Mouse (Mus musculus) cerebellum, postnatal 25 days (tissue): Measurements from ENCODE around the gene Hnrnpl.
A peak's percentile ranks its signal among the peaks of the same experiment; 100 is the strongest.

Experiments used
- DNase-seq, 2 experiments: peaks; one replicate each; pipeline ENCODE4 v3.0.0; 2021; ENCODE audit warnings: mixed read lengths in 2 of 2

The Hnrnpl gene

DNA sequence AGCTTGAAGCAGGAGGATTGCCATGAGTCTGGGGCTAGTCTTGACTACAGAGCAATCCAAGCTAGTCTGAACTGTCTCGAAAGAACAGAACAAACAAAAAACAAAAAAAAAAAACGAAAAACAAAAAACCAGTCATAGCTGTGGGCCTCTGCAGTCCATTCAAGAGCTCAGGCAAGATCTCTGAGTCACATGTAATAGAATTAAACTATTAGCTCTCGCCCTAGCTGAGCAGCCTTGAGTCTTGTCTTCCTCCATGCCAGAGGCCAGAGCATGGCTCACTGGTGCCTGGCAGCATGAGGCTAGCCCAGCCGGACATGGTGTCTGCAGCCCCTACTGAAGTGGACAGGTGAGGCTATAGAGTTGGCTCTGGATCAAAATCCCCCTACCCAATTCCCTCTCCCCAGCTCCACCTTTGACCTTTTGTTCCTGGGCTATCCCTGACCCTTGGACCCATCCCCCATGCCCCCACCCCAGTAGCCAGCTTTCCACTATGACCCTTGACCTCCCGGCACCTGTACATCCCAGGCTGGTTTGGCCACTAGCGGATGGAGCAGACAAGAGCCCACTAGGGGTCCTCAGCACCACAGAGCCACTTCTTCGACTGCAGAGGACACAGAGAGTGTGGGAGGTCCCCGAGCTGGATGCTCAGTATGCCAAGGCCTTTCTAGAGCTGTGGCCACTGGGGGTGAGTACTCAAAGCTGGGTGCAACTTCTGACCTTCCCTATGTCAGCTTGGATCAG, 18.1 kb upstream of the Hnrnpl start:
- DNase-seq = no peak

GRCm38 (mm10) chr7:28791706-28792105, 16.6 kb upstream of the Hnrnpl start:
- no peak for DNase-seq

GRCm38 (mm10) chr7:28792391-28793185, 15.8 kb upstream of the Hnrnpl start:
- no peak for DNase-seq

DNA sequence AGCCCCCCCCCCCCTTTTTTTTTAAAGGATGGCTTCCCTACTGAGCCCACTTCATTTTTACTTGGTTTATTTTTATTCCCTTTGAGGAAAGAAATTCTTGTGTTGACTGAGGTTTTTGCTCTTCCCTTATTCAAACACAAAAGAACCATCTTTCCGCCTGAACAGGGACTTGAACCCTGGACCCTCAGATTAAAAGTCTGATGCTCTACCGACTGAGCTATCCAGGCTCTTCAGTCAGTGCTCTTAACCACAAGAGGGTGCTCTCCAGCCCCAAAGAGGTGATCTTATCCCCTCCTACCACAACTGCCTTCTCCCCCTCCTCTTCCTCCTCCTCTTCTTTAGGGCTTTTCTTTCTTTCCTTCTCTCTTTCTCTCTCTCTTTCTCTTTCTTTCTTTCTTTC, 14.5 kb upstream of the Hnrnpl start:
- no peak for DNase-seq

GRCm38 (mm10) chr7:28794496-28794895, 13.8 kb upstream of the Hnrnpl start:
- no peak for DNase-seq

- DNase-seq = no peak
Observed at GRCm38 (mm10) chr7:28795832-28796231, 12.5 kb upstream of the Hnrnpl start.

DNA sequence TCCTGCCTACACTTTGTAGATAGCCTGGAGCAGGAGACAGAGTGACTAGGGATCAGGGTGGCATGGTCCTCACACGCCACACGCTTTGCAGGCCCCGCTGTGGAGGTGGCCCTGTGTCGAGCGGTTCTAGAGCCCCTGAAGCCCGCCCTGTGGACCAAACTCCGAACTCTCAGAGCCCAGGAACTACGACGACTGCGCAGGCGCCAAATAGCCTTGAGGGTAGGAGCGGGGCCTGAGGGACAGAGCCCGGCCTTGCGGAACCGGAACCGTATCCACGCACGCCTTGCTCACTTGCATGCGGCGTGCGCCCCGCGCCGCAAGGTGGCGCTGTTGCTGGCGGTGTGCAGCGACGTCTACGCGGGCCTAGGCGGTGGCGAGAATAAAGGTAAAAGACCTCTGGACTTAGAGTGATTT, 11.8 kb upstream of the Hnrnpl start:
- DNase-seq = peak; percentile 89 to 93

DNA sequence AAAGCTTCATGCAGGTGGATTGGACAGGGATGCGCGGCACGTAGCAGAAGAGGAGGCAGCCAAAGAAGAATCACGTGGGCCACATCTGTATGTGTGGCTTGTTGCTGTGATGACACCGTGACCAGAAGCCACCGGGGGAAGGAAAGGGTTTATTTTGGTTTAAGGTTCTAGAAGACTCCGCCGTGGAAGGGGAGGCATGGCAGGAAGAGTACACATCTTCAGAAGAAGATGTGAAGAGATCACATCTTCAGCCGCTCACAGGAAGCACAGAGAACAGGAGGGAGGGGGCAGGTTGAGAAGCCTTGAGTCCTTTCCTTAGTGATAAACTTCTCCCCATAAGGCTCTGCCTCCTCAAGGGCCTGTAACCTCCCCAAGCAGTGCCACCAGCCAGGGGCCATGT, 8.3 kb upstream of the Hnrnpl start:
- no peak for DNase-seq

GRCm38 (mm10) chr7:28801451-28801850, 6.9 kb upstream of the Hnrnpl start:
- no peak for DNase-seq

DNA sequence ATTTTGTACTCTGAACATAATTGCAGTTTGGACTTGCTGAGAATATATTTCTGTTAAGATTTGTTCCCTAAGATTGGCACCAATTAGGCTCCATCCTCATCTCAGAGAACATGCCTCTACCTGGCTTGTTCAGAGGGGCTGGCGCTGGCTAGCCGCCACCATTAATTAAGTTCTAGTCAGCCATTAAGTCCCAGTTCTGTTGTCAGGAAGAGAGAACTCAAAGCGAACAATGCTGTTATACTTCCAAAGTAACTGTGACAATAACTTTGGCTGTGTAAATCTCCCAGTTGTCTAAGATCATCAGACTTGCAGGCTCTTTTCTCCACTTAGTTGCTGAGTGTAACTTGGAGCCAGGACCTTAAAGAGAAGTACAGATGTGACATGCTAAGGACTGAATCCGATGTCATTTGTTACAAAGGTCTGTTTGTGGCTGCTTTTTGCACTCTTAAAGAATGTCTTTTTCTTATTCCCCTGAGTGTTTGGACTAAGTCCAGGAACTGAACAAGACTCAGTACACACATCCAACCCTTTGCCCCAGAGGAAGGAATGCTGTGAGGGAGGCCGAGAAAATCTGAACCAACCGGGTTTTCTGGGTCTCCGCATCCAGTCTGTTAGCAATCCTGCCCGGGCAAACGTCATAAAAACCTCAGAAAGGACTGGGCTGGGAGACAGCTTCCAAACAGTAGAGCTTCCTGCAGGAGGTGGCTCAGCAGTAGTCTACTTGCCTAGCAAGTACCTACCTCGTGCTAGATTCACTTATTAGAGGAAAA, 6.3 kb upstream of the Hnrnpl start:
- no peak for DNase-seq

DNA sequence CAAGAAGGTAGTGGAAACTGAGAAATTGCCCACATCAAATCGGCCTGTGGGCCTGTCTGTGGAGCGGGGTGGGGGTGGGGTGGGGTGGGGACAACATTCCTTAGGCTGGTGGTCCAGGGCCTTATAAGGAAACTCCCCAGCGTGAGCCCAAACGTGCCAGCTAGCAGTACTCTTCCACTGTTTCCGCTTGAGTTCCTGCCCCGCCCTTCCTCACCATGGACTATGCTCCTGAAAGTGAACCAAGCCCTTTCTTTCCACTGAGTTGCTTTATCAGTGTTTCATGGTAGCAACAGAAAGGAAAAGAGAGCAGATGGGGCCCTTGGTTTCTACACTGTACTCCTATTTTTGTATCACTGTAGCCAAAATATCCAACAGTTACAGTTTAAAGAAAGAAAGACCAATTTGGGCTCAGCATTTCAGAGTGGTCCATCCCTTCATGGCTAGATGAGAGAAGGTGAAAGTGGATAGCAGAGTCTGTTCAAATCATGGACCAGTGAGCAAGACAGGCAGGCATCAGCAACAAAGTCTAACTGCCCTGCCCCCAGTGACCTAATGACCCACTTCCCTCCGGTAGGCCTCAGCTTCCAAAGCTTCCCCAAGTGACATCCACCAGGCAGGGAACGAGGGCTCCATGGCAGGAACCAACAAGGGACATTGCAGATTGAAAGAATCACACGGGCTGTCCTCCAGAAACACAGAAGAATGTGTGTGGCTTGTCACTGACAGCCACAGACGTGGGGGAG, 5.3 kb upstream of the Hnrnpl start:
- DNase-seq = no peak

- DNase-seq = no peak
Observed at GRCm38 (mm10) chr7:28803756-28804155, 4.6 kb upstream of the Hnrnpl start.

GRCm38 (mm10) chr7:28806869-28807268, 1.5 kb upstream of the Hnrnpl start:
- DNase-seq = peak in 1 of 2 experiments; percentile 42

DNA sequence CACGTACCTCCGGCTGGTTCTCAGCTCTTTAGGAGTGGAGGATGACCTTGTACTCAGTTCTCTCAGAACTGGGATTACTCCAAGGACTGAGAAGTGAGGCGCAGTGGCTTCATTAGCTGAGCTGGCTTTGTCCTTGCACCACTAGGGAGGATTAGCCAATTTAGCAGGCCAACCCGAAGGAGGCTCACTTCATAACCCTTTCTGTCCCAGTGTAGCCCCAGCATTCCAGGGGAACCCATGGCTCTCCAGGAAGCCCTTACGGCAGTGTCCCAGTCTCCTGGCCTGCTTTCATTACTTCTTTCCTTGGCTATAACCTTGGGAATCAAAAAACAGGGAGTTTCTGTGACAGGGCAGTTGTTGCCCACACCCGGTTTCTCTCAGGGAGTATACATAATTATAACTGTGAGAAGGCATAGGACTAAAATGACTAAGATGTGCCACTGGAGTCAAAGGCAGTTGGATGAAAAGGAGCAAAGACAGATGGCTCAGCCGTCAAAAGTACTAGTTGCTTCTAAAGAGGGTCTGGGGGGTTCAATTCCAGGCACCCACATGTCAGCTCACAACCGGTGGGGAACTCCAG, 610 bp upstream of the Hnrnpl start:
- peak; percentile 36 to 46 for DNase-seq

DNA sequence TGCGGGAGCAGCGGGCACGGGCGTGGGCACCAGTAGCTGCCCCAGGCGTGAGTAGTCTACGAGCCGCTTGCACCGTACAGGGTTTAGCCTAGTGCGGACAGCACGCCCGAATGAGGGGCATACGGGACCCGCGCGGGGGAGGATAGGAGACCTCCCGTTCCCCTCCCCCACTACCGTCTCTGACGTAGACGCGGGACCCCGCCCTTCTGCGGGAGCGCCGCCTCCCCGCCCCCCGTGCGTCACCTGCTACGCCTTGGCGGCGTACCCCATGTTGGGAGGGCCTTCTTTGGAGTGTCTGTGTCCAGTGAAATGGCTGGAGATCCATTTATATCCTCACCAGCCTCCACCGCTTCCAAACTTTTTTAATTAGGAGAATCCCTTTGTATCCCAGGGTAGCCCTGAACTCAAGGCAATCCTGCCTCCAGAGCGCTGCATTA, 634 bp downstream of the Hnrnpl start:
- peak; percentile 97 to 99 for DNase-seq

GRCm38 (mm10) chr7:28809401-28810089, 1.2 kb downstream of the Hnrnpl start:
- DNase-seq = peak; percentile 74 to 82

DNA sequence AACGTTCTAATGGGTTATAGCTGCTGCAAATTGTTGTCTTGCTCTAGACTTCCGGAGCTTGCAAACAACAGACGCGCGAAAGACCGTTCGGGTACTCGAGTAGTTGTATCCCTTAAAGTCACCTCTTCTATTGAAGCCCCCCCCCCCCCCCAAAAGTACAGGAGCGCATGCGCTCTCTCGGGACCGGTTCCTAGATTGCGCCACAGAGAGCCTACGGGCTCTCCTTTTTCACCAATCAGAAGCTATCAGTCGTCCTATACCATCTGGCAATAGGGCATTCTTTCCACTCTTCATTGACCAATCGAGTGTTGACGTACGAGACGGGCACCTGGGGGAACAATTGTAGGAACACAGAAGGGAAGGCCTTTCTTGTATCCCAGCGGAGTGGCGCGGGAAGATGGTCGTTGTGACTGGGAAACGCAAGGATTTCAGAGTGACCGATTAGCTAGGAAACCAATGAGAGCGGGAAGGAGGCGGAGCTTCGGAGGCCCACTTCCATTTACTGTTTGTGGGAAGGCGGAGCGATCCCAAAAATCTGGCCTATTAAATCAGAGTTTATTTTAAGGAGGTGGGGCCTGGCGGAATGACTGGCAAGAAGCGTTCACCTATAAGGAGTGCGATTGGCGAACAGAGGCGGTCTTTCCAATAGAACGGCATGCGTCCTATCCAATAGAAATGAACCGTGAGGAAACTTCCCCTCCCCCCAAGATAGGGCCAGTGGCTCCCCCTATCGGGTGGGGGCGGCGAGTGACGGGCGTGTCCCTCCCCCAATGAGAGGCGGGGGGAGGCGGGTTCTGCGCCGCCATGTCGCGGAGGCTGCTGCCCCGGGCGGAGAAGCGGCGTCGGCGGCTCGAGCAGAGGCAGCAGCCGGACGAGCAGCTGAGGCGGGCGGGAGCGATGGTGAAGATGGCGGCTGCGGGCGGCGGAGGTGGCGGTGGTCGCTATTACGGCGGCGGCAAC, 2.0 kb downstream of the Hnrnpl start:
- DNase-seq = peak; percentile 99

DNA sequence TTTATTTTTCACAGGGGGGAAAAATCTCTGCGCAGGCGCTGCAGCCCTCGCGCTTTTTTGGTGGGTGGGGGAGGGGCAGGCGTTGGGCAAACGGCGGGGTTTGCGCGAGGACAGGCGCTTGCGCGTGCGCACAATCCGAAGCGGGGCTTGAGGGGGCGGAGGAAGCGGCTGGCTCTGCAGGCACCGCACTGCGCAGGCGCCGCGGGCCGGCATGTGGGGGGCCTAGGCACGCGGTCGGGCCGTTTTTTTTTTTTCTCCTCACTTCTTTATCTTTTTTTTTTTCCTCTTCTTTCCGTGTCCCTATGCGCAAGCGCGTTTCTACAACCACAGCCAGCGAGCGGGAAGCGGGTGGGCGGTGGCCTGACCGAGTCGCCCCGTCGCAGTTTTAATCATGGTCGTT, 2.9 kb downstream of the Hnrnpl start:
- DNase-seq = peak; percentile 91 to 98

DNA sequence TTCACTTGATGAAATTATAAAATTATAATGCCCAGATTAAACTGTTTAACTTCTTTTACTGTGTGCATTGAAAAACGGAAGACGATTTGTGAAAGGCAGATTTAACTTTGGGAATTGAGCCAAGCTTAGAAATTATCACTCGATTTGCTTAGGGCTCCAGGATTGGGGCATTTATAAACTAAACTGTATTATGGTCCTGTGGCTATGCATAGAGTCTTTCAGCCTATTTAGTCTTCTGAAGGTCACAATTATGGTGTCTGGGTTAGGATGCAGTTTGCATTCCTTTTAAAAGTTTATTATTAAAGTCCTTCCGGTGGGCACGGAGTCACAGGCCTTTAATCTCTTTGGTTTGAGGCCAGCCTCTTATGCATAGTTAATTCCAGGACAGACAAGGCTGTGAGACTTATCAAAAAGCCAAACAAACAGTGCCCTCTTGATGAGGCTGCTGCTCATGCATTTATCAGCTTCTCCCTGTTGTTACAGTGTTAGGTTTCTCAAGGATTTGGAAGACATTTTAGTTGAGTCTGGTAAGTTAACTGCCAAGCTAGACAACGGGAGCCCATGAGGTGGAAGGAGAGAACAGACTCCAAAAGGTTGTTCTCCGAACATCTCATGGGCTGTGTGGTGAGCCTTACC, 3.4 kb downstream of the Hnrnpl start:
- DNase-seq = no peak

- DNase-seq = no peak
Observed at GRCm38 (mm10) chr7:28812436-28812835, 4.1 kb downstream of the Hnrnpl start.
